Mouse (Mus musculus) T-helper 1 cell (primary cell): ENCODE results near the gene Opn1sw.
"Not testable (repeated sequence)": the region's sequence is repeated elsewhere in the genome, so short reads cannot be mapped to it uniquely, and the experiment has no call there.

Experiments used
- in situ Hi-C: fragments of 300-600 bp; cut with MboI, MseI; formaldehyde crosslinking; loops from one replicate; pipeline ENCODE4 v1.15.1; 2025; ENCODE audit warnings: high pct_unique_total_duplicates

Gene Opn1sw

DNA sequence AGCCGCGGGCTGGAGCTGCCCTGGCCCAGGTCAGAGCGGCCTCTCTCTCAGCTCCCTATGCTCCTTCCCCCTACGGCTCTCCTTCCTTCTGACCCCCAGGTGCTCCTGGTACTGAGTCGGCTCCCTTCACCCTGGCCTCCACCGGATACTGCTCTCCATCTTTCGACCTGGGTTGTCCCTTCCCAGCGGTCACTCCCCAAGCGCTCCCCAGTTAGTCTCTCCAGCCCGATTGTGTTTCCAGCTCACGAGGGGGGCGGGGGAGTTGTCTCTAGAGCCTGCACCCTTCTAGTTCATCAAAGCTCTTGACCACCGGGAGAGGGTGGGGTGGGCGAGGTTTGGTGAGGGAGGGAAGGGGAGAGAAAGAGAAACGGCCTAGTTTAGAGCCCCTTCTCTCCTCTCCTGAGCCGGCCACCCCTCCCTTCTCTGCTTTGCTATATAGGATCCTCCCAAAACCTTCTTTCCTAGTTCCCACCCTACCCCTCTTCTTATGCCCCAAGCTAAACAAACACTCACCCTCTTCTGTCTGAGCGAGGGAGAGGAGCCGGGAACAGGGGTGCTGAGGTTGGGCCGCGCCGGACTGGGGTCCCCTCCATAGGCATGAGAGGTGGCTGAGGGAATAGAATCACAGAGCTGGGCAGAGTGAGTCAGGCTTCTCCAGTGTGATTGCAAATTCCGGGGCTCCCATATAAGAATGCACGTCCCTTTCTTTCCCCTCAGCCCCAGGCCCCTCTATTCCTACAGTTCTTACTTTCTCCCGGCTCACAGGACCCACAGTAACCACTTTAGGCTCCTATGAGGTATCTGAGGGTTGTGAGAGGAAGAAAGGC, 8.7 kb upstream of the Opn1sw start:
- in situ Hi-C loops: no loop called here

DNA sequence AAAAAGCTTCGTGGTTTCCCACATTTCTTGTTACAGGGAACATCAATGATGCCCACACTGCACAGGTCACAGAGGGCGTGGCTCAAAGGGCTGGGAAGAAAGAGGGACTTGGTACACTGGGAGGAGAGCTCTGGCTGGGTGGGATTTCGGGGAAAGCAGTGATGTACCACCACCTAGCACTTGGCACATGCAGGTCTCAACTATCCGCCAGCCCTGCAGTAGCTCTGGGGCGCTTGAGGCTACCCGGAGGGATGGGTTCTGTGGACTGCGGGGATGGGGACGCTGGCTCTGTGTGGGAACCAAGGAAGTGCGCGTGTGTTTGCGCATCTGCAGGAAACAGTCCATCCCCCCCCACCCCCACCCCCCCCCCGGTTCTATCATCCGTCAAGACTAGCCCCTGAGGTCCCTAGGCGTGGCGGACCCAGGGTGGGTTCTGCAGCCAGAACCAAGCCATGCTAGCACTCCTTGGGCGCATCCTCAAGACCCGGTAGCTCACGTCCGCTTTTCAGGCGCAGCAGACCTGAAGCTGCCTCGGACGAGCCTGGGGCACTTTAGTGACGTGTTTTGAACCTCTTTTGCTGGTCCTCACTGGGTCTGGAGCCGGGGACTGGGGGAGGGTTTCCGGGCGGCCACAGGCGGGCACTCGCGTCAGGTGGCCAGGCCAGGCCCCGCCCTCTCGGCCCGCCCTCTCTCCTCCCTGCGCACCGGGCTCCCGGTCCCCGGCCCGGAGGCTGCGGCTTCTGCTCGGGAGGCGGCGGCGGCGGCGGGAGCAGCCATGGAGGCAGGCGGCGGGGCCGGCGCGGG, 7.8 kb upstream of the Opn1sw start, which contains the start of gene Ccdc136:
TSS of gene Ccdc136 (plus strand) at position 400 of the 804 bp plus-strand sequence.
- in situ Hi-C loops: no loop called here

DNA sequence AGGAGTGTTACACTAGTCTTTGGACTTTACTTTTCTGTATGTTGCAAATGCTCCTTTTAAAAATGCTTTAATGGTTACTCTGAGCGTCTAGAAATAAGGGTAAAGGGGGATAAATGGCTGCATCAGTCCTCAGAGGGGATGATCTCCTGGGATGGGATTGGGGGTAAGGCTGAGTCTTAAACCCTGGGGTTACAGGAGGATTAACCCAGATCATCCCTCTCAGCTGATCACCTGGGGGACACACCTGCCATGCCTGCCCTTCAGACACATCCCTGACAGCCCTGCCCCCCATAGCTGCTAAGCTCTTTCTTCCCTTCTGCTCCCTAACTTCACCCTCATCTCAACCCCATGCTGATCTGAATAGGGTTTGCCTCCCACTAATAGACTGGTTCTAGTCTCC, 6.0 kb upstream of the Opn1sw start:
- in situ Hi-C loops: no loop called here

DNA sequence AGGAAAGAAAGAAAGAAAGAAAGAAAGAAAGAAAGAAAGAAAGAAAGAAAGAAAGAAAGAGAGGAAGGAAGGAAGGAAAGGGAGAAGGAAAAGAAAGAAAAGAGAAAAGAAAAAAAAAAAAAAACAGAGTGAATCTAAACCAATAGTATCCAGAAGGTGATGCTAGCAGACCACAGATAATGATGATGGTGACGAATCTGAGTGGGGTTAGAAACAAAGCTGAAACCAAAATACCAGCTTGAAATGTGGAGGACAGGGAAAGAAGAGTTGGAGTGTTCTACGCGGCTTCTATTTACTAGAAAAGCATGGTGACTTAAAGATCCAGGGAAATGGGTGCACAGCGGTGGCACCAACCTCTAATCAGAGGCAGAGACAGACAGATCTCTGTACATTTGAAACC, 3.5 kb upstream of the Opn1sw start:
- in situ Hi-C loops: no loop called here

DNA sequence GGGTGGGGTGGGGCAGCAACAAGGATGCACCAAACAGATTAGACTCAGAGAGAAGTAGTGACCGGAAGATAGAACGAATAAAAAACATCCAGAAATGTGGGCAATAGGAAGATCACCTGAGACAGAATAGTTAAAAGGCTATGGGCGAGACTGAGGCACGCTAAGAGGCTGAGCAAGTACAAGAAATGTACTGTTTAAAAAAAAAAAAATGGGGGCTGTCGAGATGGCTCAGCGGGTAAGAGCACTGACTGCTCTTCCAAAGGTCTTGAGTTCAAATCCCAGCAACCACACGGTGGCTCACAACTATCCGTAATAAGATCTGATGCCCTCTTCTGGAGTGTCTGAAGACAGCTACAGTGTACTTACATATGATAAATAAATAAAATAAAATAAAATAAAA, 3.0 kb upstream of the Opn1sw start:
- in situ Hi-C loops: not testable (repeated sequence)

DNA sequence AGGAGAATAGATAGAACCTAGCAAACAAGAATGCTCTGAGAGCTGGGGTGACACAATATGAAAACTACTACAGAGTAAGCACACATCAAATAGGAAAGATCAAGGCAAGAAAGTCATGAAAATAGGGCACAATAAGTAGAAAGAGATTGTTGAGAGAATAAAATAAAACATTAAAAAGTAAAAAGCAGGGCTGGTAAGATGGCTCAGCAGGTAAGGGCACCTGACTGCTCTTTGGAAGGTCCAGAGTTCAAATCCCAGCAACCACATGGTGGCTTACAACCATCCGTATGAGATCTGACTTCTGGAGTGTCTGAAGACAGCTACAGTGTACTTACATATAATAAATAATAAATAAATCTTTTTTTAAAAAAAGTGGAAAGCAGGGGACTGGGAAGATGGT, 2.2 kb upstream of the Opn1sw start:
- in situ Hi-C loops: not testable (repeated sequence)

DNA sequence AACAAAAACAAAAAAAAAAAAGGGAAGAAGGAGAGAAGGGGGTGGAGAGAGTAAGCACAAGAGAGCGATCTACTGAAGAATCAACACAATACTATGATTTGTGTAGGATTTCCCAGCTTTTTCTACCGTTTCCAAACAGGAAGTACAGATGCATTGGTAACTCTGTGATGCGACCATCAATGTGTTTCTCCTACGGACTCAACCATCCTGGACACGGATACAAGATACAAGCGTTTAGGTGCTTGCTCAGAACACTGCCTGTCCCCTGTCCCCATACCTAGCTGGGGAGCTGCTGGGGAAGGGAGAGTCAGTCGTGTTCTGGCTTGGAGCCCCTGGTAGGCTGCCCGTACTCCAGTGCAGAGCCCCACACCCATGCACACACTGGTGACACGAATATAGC, 1.2 kb upstream of the Opn1sw start:
- in situ Hi-C loops: no loop called here

DNA sequence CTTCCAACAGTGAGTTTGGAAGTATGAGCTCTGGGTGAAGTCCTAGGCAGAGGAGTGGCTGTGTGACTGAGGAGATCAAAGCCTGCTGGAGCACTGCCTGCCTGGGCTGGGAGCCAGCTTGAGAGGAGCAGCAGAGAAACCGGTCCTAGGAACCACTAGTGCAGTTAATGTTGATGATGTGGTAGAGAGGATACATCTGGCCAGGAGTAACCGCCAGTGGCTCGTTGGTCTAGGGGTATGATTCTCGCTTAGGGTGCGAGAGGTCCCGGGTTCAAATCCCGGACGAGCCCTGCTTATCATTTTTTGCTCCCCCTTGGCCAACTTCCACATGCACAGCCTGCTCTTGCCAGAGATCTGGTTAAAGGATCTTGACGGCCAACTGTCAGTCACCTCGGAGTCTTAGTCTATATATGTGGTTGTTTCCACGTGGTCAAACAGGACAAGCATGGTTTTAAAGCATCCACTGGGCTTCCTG, 375 bp upstream of the Opn1sw start:
- in situ Hi-C loops: no loop called here

DNA sequence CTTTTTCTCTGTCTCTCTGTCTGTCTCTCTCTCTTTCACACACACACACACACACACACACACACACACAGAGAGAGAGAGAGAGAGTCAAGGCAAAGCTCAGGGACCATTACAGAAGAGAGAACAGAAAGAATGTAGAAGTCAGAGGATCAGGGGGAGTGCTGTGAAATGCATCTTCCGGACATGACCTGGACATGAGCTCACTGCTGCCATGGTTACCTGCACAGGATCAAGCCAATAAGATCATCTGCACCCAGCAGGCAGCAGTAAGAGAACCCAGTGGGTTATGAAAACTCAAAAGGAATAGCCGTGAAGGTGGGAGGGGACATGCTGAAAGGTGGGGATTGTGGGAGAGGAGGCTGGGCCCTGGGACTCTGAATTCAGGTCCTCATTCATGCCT, 5.8 kb downstream of the Opn1sw start:
- in situ Hi-C loops: no loop called here

DNA sequence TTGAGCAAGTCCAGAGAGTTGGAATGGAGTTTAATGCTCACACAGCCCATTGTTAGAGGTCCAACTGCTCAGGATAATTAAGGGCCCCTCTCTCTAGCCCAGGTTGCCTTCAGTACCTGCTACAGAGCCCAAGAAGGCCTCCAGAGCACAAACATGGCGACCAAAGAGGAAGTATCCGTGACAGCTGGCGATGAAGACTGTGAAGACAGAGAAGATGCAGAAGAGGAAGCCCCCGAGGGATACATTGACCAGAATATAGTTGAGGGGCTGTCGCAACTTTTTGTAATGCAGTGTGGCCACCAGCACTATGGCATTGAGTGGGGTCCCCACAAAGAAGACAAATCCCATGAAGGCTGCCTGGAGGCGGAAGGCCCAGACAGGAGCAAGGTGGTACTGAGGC, 8.3 kb downstream of the Opn1sw start:
- in situ Hi-C loops: no loop called here

DNA sequence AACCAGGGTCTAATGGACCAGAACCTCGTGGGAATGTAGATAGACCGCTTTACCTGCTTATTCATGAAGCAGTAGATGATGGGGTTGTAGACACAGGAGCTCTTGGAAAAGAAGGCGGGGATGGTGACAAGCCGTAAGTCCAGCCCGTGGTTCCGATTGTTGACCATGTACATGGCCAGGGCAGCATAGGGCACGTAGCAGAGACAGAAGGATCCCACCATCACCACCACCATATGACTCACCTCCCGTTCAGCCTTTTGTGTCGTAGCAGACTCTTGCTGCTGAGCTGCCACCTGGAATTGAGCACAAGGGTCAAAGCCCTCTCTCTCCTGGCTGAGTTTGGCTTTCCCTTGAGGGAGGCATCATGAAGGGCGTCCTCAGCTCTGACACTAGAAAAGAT, 9.6 kb downstream of the Opn1sw start:
- in situ Hi-C loops: no loop called here

DNA sequence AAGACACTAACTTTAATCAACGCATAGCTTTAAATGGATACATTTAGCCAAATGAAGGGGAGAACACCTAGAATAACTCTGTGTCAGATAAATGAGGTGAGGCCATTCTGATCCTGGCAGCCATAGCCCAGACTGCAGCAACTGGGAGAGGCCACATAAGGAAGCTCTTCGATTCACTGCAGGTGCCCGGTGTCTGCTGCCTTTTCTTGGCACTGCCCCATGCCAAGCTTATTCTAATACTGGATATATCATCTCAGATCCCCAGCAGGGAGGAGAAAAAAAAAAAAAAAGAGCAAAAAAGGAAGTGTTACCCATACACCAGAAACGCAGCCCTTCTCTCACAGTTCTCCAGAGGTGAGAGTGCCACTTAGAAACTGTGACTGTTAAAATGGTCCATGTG, 10.9 kb downstream of the Opn1sw start:
- in situ Hi-C loops: no loop called here

DNA sequence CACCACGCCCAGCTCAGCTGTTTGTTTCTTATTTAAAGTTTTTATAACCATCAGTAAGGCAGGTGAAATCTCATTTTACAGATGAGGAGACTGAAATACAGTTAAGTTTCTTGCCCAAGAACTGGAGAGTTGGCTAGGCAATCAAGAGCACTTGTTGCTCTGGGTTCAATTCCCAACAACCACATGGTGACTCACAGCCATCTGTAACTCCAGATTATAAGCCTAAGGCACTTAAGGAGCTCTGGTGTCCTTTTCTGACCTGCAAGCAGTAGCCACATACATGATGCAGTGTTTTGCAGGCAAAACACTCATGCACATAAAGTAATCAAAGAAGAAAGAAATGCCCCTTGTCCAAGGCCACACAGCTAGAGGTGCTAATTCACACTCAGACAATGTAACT, 23.0 kb downstream of the Opn1sw start:
- in situ Hi-C loops: no loop called here

DNA sequence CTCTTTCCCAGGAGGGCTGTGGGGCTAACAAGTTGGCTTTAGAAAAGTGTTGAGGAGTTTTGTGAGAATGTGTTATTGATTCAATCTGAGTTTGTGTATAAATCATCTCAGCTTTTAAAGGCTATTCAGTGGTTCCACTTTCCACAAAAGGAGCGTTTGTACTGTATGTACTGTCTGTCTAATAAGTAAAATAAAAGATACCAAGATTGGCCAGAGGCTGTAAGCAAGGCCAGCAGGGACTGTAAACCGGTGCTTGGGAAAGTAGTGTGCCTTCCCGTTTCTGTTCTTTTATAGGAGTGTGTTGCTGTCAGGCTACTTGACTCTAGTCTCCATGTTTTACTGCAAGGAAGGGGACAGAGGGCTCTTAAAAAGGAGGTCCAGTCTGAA, 25.1 kb downstream of the Opn1sw start:
- in situ Hi-C loops: no loop called here

DNA sequence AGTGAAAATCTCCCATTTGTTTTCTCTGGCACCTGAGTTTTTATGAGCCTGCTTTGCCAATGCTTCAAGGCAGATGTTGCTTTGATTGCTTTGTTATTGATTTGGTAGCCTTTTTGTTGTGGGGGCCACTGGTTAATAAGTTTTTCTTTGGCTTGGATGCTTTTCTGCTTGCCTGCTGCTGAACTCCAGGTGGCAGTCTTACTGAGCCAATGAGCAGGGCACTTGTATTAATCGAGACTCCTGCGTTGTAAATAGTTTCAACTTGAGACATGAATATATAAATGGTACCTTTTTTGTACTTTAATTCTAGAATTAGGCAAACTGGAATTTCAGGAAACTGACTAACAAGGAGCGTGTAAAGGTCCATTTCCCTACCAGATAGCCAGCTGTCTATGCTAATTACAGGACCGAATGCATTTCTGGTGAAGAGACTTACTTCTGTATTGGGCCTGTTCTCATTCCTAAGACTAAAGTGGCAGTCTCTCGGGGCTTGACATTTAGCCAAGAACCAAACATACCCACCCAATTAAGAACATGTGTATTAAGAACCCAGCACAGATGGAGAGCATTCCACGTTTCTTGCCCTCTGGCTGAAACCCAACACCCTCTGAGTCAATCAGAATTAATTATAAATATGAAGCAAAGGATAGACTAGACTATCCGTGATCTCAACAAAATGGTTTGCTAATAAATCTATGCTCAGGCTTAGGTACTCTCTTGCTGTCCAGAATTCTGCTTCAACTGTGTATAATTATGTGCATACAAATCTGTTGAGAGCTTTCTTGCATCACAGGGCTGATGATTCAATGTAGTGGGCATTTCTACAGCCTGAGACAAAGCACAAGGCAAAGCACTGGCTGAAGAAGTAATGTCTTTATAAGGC, 25.8 kb downstream of the Opn1sw start:
- in situ Hi-C loops: no loop called here

DNA sequence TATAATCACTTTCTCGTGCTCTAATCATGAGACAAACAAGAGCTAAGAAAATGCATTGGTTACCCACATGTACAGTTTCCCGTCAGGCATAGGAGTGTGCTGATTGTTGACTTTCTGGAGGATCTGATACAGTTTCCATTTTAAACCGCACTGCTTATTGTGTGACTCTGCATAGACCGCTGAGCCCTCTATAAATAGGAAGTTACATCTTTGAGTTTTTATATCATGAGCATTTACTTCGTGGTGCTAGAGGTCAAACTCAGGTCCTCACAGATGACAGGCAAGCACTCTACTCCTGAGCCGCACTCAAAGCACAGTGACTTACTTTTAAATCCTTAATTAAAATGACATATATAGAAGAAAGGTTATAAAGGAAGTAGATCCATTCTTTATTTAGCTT, 28.1 kb downstream of the Opn1sw start:
- in situ Hi-C loops: no loop called here

DNA sequence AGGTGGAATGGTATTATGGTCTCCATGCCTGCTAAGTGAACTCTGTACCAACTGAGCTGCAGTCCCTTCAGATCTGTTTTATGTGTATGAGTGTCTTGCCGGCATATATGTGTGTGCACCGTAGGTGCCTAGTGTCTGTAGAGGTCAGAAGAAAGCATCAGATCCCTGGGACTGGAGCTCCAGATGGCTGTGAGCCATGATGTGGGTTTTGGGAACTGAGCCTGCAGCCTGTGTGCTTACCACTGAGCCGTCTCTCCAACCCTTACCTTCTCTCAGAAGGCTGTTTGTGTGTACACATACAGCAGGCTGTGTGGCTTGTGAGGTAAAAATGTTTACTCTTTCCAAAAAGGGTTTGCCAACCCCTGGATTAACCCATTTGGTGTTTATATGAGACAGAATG, 28.9 kb downstream of the Opn1sw start:
- in situ Hi-C loops: no loop called here

DNA sequence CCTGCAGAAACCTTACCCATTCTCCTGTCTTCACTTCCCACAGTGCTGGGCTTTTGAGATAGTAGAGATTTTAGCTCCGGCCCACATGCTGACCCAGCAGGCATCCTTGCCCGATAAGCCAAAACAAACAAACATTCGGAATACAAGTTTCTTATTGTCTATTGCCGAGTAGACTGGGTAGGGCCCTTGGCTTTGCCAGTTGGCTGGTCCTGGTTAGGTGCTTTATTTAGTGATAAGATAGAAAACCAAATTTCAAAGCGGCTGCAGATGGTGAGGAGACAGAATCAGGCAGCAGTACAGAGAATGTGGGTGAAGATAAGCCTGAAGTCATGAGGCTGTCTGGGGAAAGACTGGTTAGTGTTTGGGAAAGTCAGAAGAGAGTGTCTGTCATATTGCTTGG, 35.5 kb downstream of the Opn1sw start:
- in situ Hi-C loops: no loop called here

DNA sequence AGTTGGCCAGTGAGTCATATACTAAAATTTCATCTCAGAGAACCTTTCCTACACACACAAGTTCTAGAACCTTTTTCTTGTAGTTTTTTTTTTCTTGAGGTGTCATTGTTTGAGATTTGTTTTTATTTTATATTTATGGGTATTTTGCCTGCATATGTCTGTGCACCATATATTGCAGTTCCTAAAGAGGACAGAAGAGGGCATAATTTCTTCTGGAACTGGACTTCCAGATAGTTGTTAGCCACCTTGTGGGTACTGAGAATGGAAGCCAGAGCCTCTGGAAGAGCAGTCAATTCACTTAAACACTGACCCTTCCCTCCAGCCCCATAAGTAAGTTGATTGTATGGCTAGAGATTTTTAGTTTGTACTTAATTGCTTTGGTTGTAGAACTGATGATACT, 36.7 kb downstream of the Opn1sw start:
- in situ Hi-C loops: no loop called here

DNA sequence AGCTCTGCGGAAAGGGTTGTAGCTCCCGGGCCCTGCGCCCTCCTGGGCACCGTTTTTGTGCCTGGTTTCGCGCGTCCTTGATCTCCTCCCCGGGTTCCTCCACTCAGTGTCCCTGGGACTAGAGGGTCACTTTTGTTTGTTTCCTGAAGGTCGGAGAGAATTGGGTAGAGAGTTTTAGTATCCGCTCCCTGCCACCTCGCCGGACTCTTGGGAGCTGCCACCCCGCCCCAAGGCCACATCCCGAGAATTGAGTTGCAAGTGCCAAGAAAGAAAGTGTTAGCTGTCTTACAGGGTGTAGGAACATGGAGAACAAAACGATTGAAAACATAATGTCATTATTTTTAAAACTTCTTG, 39.9 kb downstream of the Opn1sw start:
- in situ Hi-C loops: loop anchor here (10.0 kb wide), 1 partner anchor 124 kb away; no protein-coding TSS in a partner anchor

DNA sequence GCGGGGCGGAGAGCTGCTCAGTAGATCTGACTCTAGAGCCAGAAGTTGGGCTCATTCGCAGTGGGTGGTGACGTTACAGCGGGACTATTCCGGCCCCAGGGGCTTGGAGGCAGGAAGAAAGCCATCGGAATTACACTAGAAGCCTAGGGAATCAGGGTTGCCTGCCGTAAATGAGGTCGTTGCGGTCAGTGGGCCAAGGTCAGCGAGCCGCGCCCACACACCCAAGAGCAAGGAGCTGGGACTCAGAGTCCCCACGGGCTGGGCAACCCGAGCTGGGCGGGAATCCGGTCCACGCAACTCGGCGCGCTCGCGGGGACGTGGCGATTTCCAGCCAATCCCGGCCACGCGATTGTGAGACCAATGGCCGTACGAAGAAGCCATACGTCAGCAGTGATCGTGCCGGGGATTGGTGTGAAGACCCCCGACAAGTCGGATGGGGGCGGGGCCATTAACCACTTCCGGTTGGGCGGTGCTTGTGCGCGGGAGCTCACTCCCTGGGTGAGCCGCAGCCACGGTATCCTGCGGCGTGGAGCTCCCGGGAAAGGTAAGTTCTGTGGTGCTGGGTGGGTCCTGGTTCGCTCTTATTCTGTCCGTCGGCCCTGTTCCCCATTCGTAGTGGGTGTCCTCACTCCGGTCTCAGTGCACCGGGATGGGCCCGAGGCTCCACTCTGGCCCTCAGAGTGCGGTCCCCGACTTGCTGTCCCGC, 40.5 kb downstream of the Opn1sw start, which contains the start of gene Calu:
TSS of gene Calu (plus strand) at position 405 of the 706 bp plus-strand sequence.
- in situ Hi-C loops: loop anchor here (10.0 kb wide), 1 partner anchor 123 kb away; no protein-coding TSS in a partner anchor
